Mouse (Mus musculus): Measurements from ENCODE around the gene Jdp2.
A peak's percentile ranks its signal among the peaks of the same experiment; 100 is the strongest.

Gene Jdp2

DNA sequence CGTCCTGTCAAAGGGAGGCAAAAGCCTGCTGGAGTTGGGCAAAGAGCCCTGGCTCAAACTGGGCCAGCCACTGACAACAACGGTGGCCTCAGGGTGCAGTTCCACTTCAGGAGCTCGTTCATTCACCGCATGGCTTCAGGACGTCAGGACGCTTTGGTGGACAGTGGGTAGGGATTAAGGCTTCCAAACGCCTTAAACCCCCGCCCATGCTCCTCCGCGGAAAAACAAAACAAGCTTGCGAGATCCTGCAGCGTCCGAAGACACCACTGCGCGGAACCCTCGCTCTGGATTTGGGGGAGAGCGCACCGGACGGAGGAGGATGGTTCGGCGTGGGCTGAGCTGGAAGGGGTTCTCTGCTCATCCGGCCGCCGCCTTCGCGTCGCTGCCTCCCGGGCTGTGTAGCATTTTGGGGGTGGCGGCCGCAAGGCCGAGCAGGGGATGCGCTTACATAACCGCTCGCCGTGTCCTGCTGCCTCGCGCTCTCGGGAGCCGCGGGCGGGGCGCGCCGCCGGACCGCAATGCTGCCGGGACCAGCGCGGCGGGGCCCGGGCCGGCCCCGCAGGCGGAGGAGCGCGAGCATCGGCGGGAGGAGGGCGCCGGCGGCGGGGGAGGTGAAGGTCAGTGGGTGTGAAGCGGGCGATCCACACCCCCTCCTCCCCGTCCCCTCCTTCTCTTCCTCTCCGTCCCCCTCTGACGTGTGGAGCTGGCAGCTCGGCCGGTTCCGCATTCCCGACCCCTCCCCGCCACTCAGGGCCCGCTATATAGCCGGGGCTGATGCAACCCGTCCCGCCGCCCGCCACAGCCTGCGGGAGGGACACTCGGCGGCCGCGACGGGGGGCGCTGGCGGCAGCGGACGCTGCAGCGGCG lies at the start of gene Jdp2:
Jdp2 (plus strand) TSS at position 417 of the 867 bp plus-strand sequence.
- DNase-seq = peak; percentile 78

DNA sequence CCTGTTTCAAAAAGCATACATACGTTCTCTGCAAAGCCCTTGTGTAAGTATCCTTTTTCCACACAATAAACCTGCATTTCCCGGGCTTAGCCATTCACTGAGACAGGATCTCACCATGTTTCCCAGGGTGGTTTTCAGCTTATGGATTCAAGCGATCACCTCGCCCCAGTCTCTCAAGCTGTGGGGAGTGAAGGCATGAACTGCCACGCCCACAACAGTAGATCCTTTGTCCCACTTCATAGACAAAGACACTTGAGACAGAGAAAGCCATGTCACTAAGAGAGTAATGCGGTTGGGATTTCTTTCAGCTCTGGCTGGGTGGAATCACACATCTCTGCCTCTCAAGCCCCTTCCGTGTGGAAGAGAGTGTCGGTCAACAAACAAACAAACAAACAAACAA lies 49.2 kb upstream of the Jdp2 start:
- DNase-seq = no peak

DNA sequence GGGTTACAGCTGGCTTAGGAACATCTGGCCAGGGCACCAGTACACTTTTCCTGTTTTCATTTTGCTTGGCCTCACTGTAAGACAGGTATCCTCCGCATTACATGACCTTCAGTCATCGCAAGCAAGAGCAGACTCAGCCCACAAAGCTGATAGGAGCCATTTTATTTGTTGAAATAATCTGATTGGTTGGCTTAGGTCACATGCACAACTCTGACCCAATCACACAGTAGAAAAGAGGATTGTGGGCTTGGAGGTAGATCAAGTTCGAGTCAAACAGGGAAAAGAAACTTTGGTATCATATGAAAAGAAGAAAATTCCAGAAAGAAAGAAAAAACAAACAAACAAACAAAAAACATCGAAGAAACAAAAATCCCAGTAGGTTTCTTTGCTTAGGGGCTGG lies 48.4 kb upstream of the Jdp2 start:
- DNase-seq = no peak

DNA sequence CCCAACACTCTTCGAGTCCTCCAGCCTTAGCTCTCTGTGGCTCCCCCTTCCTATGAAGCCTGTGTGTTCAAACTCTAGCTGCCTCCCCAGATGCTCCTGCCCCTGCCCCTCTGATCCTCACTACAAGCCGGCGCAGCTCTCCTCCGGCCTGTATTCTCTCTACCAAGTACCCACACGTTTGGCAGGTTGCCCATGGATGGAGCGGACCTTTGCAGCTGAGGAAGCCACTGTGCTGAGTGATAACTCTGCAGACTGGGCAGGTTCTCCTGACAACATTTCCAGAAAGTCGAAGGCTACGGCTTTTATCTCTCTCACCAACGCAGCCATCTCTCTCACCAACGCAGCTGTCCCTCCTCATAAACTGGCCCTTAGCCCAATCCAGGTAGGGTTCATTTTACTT lies 39.5 kb upstream of the Jdp2 start:
- no peak for DNase-seq

GRCm38 (mm10) chr12:85565441-85565840 lies 33.4 kb upstream of the Jdp2 start:
- DNase-seq = no peak

- DNase-seq = no peak
Observed at GRCm38 (mm10) chr12:85568298-85568697, 30.5 kb upstream of the Jdp2 start.

DNA sequence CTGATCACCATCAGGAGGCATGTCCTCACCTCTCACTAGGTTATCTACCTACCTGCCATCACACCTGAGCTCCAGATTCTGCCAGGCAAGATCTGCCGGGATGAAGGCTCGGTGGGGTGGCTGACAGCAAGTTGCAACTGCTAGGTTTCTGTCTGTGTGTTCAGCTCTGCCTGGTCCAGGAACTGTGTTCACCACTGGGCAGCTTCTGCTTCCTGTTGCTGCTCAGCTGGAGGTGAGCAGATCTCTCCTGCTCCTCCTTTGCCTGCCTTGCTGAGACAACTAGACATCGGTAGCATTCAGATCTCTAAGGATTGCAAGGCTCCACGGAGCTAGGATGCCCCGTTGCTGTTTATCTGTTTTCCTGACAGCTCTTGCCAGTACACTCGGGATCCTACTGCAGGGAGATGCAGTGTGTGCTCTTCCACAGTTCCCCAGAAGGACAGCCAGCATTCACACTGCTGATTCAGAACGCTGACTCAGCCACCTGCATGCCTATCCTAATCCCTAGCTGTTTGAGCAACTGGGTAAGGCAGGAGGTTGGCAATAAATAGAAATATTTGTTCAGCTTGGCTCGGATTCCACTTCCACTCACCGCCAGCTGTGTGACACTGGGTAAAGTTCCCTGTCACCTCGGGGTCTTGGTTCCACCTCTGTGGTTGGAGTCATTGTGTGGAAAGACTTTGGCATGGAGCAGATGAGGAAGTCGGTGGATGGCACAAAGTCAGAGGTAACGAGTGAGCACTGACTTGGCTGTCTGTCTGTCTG lies 29.3 kb upstream of the Jdp2 start:
- DNase-seq = no peak

DNA sequence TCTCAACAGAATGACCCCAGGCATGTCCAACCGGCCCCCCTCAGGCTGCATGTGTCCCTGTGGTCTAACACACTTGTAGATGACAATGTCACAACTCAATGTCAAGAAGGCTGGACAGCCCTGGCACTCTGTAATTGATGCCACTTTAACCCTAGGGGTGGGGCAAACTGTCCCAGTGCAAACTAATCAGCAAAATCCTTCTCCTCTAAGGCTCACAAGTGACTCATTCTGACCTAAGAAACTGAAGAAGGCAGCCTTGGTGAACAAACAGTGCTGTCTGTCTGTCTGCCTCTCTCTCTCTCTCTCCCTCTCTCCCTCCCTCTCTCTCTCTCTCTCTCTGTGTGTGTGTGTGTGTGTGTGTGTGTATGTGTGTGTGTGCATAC lies 28.7 kb upstream of the Jdp2 start:
- no peak for DNase-seq

GRCm38 (mm10) chr12:85571312-85571711 lies 27.5 kb upstream of the Jdp2 start:
- DNase-seq = peak; percentile 45

DNA sequence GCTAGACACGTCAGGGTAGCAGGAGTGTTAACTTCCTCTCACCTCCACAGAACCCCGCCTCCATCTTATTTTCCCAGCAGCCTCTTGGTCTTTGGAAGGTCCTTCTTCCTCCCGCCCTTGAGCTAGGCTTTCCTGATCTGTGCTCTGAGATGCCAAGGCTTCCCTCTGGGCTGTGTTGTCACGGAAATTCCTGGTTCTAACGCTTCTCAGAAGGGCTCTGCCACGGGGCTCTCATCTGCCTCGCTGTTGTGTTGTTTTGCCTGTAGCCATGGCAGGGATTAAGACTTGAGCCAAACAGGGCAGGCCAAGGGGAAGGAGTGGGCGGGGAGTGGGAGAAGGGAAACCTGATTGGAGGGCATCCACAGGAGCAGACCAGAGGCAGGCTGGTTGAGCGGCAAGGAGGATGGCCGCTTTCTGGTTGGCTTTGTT lies 26.8 kb upstream of the Jdp2 start:
- peak; percentile 38 for DNase-seq

GRCm38 (mm10) chr12:85574806-85575495 lies 23.9 kb upstream of the Jdp2 start:
- DNase-seq = no peak

DNA sequence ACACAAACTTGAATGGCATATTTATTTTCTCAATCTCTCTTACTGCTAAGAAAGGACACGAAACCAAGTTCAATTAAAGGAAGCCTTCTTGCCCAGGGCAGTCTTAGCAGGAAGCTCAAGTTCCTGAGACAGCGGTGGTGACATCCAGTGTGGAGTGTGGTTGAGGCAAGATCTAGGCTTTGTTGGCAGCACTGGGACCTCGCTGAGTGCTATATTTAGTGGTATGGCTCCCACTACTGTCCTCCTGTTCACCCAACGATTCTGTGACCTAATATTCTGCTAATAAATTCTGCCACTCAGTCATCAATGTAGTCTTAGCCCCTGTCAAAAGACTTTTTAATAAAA lies 23.4 kb upstream of the Jdp2 start:
- no peak for DNase-seq

DNA sequence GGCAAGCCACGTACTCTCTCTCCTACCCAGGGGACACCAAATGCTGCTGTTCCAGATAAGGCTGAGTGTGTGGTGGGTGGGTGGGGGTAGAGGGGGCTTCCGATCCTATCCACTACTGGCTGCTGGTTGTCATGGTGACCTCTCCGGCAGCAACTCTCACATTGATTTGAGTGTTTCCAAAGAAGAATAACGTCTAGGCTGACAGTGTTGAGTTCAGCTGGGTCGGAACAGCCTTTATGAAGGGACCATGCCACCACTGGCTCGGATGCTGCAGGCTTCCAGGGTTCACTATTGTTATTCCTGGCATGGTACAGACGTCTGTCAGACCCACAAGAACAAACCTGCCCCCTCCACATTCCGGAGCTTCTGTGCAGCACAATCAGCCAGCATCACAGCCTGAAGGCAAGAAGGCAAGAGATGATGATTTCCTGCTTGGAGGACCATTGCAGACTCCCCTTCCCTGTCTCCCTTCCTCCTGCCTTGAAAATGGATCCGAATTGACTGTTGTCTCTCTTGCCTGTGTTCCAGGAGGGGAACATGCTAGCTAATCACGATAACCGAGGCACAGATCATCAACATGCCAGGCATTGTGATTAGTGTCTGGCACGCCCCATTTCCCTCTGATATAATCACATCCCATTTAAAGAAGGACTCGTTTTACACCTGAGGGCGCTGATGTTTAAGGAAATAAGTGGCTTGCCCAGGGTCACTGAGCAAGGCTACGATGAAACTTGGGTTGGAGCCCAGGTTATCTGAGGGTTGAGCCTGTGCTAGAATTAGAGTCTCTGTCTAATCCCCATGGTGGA lies 17.4 kb upstream of the Jdp2 start:
- DNase-seq = no peak

DNA sequence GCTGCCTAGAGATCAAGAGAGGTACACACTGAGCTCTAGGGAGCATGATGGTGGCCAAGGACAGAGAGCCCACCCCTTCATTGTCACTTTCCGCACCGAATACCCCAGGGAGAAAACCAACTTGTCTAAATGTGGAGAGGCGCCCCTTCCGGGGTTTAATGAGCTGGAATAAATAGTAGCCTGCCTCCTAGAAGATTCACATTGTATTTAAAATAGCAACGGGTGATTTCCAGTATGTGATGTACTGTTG lies 16.8 kb upstream of the Jdp2 start:
- DNase-seq = no peak

DNA sequence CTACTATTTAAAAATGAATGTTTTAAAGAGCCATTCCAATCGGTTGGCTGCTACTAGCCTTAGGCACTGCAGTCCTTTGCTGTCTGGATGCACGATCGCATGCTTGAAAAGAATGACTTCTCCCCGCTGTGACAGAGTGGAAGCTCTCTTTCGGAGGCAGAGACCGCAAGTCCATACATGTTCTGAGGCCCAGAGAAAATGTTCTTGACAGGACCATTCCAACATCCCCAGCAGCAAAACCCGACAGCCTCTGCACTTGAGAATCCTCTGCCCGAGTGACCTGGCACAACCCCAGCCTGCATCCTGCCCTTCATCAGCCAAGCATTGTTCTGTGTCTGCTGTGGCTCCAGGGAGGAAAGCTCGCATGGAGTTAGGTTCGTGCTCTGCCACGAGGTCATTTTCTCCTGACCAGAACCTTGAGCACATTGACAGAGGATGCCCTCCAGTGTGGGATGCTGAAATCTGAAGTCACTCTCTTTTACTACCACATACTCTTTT lies 13.0 kb upstream of the Jdp2 start:
- no peak for DNase-seq

DNA sequence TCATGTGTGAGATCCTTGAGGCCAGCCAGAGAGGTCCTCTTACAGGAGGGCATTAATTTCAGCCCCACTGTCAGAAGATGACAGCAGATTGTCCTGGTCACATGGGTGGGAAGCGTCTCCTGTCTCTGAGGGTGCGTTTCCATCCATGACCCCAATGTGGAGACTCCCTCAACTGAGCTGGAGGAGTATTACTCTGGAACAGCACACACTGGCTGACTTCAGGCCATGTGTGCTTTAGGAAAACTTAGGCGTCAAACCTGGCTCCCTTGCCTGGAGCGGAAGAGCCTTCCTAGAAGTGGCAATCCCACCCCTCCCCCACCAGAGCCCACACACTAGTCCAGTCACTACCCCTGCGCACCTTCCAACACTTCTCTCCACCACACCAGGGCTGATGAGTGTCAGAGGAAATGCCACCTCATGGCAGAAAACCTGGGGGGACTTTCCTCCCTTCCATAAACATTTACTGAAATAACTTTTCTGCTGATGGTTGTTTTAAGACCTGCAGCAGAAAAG lies 8.9 kb upstream of the Jdp2 start:
- DNase-seq = no peak

DNA sequence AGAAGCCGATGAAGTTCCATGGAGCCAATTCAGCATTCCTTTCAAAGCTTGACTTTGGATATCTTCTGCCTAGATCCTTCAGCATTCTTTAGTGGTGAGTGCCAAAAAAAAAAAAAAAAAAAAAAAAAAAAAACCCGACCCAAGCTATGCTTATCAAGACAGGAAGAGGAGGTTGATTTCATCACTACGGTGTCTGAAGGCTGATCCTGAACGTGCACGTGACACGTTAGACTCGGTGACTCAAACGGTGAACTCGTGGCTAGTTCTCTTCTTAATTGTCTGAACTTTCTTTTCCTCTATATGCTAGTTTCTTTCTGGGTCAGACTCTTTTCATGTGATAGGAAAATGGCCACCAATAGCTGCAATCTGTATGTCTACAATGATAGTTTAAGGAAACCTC lies 5.9 kb upstream of the Jdp2 start:
- no peak for DNase-seq

- no peak for DNase-seq
Observed at GRCm38 (mm10) chr12:85594390-85594789, 4.4 kb upstream of the Jdp2 start.

- DNase-seq = no peak
Observed at GRCm38 (mm10) chr12:85598053-85598452, 774 bp upstream of the Jdp2 start.

GRCm38 (mm10) chr12:85599478-85600152 lies 788 bp downstream of the Jdp2 start:
- peak; percentile 48 for DNase-seq

DNA sequence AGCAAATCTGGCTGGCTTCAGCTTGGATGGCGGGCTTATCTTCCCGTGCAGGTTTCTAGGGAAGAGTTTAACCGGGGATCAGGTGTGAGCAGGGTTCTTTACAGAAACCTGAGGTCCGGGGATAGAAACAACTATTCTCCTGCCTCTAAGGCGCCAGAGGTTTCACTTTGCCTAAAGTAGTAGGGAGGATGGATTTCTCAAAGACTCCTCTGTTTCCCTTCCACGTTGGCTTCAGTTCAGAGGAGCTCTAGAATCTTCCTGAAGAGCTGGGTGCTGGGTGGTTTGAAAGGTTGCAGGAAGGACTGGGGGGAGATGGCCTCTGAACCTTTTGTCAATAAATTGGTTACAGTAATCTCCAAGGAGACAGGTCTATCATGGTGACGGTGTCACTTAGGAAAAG lies 1.8 kb downstream of the Jdp2 start:
- no peak for DNase-seq

GRCm38 (mm10) chr12:85601531-85601930 lies 2.7 kb downstream of the Jdp2 start:
- no peak for DNase-seq

Measured in right cerebral cortex, postnatal 4 days (tissue).